Mouse (Mus musculus) frontal cortex, postnatal 36 days (tissue): ENCODE measurements around the gene Cxcl5.

Experiments used
- DNase-seq, 2 experiments: peaks; one replicate each; pipeline ENCODE4 v3.0.0; 2022; ENCODE audit warnings: low spot score in 2 of 2

Gene Cxcl5

DNA sequence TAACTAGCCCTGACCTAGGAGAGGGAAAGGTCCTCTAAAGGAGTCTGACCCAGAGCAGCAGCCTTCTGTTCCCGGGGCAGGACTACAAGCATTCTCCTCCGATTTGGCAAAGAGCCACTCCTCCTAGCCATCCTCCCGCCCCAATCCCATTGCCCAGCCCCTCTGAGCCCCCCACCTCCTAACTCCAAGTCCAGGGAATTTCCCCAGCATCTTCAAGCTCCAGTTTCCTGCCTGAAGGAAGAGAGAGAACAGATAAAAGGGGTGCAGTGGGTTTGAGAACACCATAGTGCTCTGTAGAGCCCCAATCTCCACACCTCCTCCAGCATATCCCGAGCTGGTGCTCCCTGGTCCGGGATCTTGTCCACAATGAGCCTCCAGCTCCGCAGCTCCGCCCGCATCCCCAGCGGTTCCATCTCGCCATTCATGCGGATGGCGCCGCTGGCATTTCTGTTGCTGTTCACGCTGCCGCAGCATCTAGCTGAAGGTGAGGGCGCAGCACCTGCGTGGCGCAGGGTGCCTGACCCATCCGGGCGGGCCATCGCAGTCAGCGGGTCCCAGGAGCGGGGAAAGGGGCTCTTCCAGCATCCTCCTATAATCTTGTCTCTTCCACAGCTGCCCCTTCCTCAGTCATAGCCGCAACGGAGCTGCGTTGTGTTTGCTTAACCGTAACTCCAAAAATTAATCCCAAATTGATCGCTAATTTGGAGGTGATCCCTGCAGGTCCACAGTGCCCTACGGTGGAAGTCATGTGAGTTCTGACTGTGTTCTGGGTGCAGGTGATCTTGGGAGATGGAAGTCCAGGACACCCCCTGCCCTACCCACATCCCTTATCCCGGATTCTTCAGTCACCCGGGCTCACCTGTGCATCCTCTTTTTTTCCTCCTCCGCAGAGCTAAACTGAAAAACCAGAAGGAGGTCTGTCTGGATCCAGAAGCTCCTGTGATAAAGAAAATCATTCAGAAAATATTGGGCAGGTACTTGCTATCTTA lies at the start of gene Cxcl5:
Gene Cxcl5, plus strand, starts transcription at position 284 of the 989 bp plus-strand sequence.
- peak in 1 of 2 experiments; percentile 7 for DNase-seq

DNA sequence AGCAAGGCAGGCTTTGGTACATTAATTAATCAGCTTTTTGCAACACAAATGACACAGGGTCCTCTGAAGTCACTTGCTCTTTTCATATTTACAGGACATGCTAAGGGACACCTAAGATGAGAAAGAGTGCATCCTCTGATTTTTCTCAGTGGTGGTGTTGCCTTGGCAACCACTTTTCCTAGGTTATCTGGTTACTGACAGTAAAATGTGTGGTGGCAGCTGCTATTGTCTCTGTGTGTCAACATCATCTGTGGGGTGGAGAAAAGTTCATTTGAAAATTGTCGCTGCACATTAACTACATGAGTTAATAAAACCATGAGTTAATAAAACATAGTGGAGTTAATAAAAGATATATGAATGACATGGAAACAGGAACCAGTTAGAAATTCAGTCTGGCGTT lies 47.8 kb upstream of the Cxcl5 start:
- no peak for DNase-seq

DNA sequence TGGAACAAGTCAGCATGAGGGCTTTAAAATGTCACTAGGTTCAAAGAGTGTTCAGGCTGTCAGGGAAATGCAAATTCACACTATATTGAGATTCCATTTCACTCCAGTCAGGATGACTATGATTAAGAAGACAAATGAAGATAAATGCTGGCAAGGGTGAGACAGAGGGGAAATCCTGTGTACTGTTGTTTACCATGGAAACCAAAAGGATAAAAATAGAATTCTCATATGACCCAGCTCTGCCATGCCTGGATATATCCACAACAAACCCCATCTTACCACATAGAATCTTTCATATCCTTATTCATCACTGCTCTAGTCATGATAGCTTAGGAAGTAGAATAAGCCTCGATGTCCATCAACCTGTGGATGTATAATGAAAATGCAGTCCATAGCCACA lies 41.2 kb upstream of the Cxcl5 start:
- DNase-seq: no peak

DNA sequence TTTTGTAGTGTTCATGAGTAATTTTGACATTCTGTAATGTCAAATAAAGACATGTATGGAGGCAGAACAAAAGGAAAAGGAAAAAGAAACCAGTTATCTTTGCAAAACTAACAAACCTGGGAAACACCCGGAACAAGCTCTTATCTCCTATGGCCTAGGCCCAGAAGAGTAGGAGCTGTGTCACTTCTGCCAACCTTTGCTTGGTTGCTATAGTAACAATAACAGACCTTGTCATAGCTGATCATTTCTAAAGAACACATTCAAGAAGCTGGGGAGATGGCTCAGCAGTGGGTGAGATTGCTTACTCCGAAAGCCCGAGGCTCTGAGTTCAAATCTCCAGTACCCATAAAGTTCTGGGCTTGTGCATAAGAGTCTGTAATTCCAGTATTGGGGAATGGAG lies 36.5 kb upstream of the Cxcl5 start:
- no peak for DNase-seq

DNA sequence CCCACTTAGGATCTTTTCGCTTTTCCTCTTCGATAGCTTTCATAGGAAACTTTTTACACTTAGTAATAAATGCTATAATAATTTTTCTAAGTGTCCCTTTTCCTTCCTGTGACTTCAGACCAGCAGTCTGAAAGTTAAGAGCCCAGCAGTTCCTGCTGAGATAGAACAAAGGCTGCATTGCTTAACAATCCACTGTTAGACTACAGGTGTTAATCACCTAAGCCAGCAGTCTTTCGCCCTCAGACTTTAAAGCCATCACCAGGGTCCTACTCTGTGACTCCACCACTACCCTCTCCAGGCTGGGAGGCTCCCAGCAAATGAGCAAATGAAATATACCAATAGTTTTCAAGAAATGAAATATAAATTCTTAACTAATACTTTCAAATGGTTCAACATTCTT lies 30.9 kb upstream of the Cxcl5 start:
- no peak for DNase-seq

GRCm38 (mm10) chr5:90731480-90731879 lies 27.7 kb upstream of the Cxcl5 start:
- no peak for DNase-seq

DNA sequence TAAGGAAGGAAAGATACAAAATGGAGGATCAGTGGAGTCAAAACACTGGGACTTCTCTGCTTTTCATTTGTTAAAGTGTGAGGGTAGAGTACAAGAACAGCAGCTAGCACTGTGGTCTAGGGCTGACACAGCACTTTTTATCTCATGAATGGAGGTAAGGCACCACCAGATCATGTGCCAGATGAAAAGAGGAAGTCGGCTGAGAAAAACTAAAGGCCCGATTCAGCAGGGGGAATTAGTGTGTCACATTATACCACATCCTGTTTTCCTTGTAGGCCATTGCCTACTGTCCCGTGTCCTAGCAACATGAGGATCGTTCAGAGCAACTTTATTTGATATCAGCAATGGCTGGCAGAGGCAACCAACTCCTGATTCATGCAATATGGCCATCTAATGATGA lies 17.1 kb upstream of the Cxcl5 start:
- no peak for DNase-seq

DNA sequence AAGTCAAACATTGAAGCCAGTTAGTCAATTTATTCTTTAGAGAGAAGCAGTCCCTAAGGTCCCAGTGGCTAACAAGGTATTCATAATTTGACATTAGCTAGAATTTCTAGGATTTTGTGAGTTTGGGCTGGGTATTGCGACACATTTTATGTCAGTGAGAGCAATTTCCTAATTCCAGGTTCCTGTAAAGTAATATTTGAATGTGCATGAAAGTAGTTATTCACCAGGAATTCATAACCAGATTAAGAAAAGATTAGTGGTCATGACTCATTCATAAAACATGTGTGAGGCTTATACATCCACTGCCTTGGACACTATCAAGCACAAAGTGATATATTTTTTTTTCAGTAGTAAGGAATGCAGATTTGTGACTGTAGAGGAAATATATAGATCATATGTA lies 5.2 kb upstream of the Cxcl5 start:
- no peak for DNase-seq

- no peak for DNase-seq
These were observed 1.0 kb upstream of the Cxcl5 start for GRCm38 (mm10) chr5:90758020-90758605.

- DNase-seq: no peak
These were observed 1.1 kb downstream of the Cxcl5 start for GRCm38 (mm10) chr5:90760303-90760702.

- DNase-seq: no peak
These were observed 1.7 kb downstream of the Cxcl5 start for GRCm38 (mm10) chr5:90760844-90761243.

DNA sequence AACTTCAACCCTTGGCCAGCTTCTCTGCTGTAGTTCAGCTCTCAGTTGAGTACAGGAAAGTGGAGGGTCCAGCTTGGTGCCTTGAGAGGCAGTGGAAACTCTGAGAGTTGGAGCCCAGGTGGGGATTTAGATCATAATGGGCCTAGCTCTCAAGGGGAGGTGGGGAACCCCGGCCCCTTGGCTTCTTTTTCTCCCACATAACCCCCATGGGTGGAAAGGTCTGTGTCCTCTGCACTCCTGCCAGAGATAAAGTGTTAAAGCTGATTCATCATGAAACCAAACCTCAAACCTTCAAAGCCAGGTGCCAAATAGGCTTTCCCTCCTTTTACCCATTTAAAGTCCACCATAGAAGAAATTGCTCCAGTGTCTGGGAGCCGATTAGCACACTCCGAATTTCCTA lies 2.7 kb downstream of the Cxcl5 start:
- DNase-seq: no peak

DNA sequence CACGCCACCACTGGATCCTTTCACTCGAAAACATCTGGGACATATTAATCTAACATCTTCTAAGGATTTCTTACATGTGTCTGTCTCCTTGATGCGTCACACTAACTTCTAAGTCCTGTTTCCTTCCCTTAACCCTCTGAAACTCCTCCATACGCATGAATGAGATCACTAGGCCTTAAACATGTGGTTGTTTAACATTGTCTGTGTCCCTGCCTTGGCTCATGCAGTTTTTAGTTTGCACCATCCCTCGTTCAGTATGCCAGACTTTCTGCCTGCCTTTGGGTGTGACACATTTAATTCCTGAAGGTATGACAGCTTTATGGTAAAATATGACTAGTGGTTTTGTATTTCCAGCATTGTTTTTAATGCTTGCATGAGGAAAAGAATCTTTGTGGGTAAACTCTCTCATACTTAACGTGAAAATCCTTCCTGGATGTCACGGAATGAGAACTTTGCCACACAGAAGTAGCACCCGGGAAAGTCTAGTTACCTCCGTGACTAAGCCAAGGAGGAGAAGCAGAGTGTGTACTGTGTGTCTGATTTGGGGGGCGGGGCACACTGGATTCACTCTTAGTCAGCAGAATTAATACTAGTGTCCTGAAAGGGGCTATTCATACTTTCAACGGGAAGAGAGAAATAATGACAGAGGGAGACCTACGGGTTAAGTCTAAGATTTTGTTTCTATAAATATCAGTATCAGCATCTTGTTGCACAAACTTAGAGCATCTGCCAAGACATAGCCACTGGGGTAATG lies 4.9 kb downstream of the Cxcl5 start:
- no peak for DNase-seq

DNA sequence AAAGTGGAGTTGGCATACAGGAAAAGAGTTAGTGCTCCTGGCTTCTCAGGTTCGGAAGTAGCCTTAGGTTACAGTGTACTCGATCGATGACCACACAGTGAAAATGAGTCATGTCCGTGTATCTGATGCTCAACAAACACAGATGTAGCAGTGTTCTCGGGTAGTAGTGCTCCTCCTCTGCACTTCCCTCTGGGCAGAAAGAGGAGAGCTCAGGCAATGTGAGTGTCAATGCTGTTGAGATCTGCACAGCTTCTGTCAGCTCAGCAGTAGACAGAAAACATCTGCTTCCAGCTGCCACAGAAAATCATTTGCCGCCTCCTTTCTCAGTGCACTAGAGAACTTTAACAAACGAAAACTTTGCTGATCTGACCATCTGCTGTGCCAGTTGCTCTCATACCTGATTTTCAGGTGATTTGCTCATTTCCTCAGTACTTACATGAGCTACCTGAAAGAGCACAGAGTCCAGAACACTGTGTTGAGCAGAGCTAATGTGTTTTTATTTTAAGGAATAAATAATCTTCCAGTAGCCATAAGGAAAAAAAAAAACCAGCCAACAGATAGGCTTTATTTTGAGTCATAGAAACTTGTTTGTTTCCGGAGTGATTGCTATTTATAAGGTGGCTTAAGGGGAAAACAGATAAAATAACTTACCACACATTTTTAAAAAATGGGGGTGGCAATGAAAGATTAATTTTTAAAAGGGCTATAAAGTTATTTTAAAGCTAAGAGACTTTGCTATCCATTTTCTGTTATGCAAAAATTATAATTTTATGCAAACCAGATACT lies 6.9 kb downstream of the Cxcl5 start:
- DNase-seq: no peak

DNA sequence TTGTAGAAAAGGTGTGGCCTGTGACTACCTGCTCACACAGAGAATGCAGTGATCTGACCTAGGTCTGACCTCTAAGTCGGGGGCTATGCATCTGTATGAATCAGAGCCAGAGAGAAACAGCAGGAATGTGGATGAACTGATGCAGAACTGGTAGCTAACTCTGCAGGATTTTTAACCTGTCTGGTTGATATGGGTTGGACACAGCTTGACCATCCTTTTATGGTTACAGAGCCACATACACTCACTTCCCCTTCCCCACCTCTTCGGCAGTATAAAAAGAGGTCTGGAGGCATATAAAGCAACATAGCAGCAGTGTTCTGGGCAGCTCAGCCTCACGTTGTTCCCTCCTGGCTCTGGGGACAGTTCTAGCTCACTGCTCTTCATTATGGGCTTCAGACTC lies 9.1 kb downstream of the Cxcl5 start, which contains the start of gene Ppbp:
Gene Ppbp, plus strand, starts transcription at position 301 of the 400 bp plus-strand sequence.
- no peak for DNase-seq

DNA sequence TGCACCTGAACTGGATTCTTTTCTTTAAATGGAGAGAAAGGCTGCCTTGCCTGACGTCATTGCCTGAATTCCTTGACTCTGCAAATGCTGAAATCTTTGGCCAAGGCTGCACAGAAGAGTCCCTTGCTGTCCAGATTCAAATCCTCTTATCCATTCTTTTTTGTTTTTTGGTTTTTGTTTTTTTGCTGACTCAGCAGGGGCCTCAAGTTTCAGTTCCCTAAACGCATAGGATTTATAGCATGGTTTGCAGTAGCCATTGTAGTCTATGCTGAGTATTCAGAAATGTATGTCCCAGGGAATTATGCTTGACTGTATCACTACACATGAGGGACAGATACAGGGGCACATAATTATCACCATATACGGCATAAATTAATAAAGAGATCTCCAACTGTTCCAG lies 12.2 kb downstream of the Cxcl5 start:
- DNase-seq: no peak

- no peak for DNase-seq
These were observed 12.9 kb downstream of the Cxcl5 start, which contains the start of gene Pf4 for GRCm38 (mm10) chr5:90771880-90772653. TSS of gene Pf4 (plus strand) at chr5:90772435.

- DNase-seq: no peak
These were observed 16.4 kb downstream of the Cxcl5 start for GRCm38 (mm10) chr5:90775562-90775961.

DNA sequence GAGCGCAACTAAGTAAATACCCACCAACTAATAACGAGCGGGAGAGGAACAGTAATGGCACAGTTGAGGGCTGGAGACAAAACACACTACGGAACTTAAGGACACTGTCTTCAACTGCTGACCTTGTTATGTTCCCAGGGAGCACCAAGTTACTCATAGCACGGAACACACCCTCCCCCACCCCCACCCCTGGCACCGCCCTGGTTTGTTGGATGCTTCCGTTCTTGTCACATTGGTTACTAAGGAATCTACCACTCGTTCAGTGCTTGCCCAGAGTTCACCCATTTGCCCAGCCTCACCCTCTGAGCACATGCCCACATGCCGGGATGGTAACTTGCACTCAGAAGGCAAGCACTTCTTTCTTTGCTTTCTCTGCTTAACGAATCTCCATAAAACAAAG lies 18.5 kb downstream of the Cxcl5 start:
- DNase-seq: no peak

DNA sequence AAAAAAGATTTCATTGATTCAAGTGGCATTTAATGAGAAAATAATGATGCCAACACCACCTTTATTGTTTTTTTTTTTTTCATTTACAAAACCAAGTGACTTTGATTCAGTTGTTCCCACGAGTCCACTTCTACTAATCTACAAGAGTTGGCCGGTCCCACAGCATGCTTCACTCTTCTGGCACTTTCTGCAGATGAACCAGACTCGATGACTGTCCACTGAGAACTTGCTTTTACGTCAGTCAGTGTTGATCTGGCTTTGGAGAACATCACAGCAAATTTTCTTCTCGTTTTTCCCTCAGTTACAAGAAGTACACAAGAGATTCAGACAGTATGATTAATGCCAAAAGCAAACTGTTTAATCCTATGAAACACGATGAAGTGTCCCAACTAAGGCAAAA lies 19.7 kb downstream of the Cxcl5 start:
- no peak for DNase-seq

DNA sequence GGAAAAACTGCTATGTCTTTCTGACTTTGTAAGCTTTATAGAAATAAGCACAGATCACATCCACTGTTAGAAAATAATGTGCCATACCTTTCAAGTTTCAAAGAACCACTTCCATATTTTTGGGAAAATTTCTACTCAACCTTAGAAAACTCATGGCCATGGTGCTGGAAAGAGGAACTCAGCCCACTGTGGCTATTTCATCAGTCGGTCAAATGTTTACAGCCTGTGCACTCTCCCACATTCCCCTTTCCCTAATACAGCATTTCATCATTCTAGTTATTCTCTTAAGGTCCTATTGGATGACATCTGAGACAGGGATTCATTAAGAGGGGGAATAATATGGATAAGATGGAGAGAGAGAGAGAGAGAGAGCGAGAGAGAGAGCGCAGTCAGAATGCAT lies 24.5 kb downstream of the Cxcl5 start:
- no peak for DNase-seq
